Mouse (Mus musculus): ENCODE data around the gene C2cd2l. TPM values are rescaled to one million over a fixed set of nuclear protein-coding genes. Genes with fewer than 3 reads are reported as not detected.
A peak's percentile ranks its signal among the peaks of the same experiment; 100 is the strongest.
"Not testable (repeated sequence)": the region's sequence is repeated elsewhere in the genome, so short reads cannot be mapped to it uniquely, and the experiment has no call there.

C2cd2l gene
- total and polyA plus RNA-seq, 2 experiments from 2014 or later = 22.6 to 57.1 TPM

DNA sequence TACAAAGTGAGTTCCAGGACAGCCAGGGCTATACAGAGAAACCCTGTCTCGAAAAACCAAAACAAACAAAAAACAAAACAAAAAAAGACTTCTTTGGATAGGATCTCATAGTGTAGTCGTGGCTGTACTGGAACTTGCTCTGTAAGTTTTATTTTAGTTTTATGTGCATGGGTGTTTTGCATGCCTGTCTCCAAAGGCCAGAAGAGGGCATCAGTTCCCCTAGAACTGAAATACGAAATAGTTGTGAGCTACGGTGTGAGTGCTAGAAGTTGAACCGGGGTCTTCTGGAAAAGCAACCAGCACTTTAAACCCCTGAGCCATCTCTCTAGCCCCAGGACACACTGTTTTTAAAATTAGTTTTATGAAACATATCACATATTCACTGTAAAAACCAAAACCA, 18.5 kb upstream of the C2cd2l start:
- Histone ChIP-seq H3K36me3 (ENCODE audit: insufficient read depth, low read length) (peaks cover 9% of the 10 kb centered on the region), H3K9me3 (ENCODE audit: low read length) (no peaks in the 10 kb centered on the region), H3K9ac (replicated peaks; ENCODE audit: low read length, poor library complexity, severe bottlenecking) (no peak overlapping the region), H3K27me3 (ENCODE audit: insufficient read depth, low read length) (no peaks in the 10 kb centered on the region), H3K4me3 (ENCODE audit: low read depth, low read length) (no peak overlapping the region), H3K27ac (ENCODE audit: low read depth, low read length) (no peak overlapping the region), H3K4me1 (ENCODE audit: insufficient read depth, low read length) (peaks cover 14% of the 10 kb centered on the region; the same call in 1 of the 2 replicates), H3K4me2 (ENCODE audit: low read depth, low read length, poor library complexity, severe bottlenecking) (no peak overlapping the region)
- peak; percentile 40 for TF ChIP-seq CTCF (IDR thresholded peaks at IDR 0.05)
- no peak for ATAC-seq (ENCODE audit: low FRiP score)
- no peak for DNase-seq (ENCODE audit: low spot score)
- 81% methylated on average over 5 of the region's 5 CpGs for WGBS

DNA sequence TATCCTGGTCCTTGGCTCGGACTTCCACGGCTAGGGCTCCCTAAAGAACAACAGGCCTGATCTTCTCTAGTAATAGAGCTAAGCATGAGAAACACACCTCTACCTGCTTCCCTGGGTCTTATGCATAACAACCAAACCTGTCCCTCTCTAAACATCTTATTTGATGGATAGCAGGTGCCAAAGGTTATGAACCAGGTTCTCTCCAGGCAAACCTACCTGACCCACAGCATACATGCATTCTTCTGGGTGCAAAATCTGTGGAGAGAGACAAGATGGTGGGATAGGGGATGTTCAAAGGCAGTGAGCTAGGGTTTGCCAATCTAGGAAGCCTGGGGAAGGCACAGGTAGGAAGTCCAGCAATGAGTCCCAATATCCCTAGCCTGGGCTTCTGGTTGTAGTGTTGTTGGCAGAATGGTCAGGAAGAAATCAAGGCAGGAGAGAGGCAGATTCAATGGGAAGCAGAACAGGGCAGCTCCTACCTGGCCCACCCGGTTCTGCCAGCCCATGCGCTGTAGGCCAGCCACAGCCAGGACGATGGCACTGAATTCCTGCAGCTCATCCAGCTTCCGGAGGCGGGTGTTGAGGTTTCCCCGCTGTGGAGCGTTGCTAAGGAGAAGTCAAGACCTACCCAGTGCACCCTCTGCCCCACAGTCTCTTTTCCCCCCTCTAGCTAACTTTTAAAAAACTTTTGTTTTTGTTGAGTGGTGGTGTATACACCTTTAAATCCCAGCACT, 17.5 kb upstream of the C2cd2l start:
- Histone ChIP-seq H3K4me1 (ENCODE audit: insufficient read depth, low read length) (peaks cover 6% of the 10 kb centered on the region; the same call in 1 of the 2 replicates), H3K27me3 (ENCODE audit: insufficient read depth, low read length) (no peaks in the 10 kb centered on the region), H3K27ac (ENCODE audit: low read depth, low read length) (no peak overlapping the region), H3K9ac (replicated peaks; ENCODE audit: low read length, poor library complexity, severe bottlenecking) (no peak overlapping the region; the same call in 1 of the 2 replicates), H3K4me2 (ENCODE audit: low read depth, low read length, poor library complexity, severe bottlenecking) (no peak overlapping the region; the same call in 1 of the 2 replicates), H3K9me3 (ENCODE audit: low read length) (no peaks in the 10 kb centered on the region), H3K4me3 (ENCODE audit: low read depth, low read length) (no peak overlapping the region), H3K36me3 (ENCODE audit: insufficient read depth, low read length) (peaks cover 19% of the 10 kb centered on the region)
- TF ChIP-seq CTCF (IDR thresholded peaks at IDR 0.05) = no peak
- WGBS = 59% methylated on average over 9 of the region's 9 CpGs
- DNase-seq (ENCODE audit: low spot score) = no peak
- ATAC-seq (ENCODE audit: low FRiP score) = no peak

DNA sequence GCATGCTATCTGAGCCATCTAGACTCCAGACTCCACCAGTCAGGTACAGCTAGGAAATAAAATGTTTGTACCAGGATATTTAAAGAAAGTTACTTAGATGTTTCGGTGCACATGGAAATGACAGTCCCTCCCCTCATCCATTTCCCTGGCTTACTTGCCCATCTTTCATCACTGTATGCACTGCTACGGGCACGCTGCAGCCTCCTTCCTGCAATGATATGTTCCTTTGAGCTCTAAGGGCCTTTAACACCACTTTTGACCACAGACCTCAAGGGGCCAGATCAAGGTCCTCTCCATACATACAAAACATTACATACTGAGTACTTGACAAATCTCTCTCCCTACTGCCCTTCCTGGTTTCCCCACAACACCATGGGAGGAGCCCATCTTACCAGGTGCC, 16.9 kb upstream of the C2cd2l start:
- H3K36me3 ChIP-seq (ENCODE audit: insufficient read depth, low read length) = peaks cover 22% of the 10 kb centered on the region
- no peak for DNase-seq (ENCODE audit: low spot score)
- no peak overlapping the region for H3K27ac ChIP-seq (ENCODE audit: low read depth, low read length)
- H3K4me2 ChIP-seq (ENCODE audit: low read depth, low read length, poor library complexity, severe bottlenecking) = peak overlapping the region; percentile 86; the same call in 1 of the 2 replicates
- 0 out of 2 replicates have a peak overlapping the region, but pooled peaks have one; percentile 14 for H3K9ac ChIP-seq (replicated peaks; ENCODE audit: low read length, poor library complexity, severe bottlenecking)
- ATAC-seq (ENCODE audit: low FRiP score) = no peak
- TF ChIP-seq CTCF (IDR thresholded peaks at IDR 0.05) = no peak
- 84% methylated on average over 3 of the region's 3 CpGs for WGBS
- no peak overlapping the region for H3K4me3 ChIP-seq (ENCODE audit: low read depth, low read length)
- H3K9me3 ChIP-seq (ENCODE audit: low read length) = no peaks in the 10 kb centered on the region
- no peaks in the 10 kb centered on the region for H3K27me3 ChIP-seq (ENCODE audit: insufficient read depth, low read length)
- peaks cover 5% of the 10 kb centered on the region; the same call in 1 of the 2 replicates for H3K4me1 ChIP-seq (ENCODE audit: insufficient read depth, low read length)

DNA sequence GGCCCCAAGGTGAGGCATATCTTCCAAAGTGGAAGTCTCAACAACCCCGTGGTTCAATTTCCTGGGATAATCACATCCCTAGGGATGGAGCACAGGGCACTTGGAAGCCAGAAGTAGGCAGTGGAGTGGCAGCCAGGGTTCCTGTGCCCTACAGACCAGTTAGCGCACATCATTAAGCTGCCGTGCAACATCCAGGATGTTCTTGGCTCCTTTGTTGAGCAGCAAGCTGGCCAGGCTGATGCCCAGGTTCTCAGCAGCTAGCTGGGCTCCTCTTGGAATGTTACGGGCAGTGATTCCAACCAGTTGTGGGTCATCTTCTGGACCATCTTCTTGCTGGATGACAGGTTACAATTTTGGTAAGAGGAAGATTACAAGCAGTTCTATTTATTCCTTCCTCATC, 16.4 kb upstream of the C2cd2l start:
- not testable (repeated sequence) for H3K4me1 ChIP-seq (ENCODE audit: insufficient read depth, low read length); H3K27ac ChIP-seq (ENCODE audit: low read depth, low read length); ATAC-seq (ENCODE audit: low FRiP score); DNase-seq (ENCODE audit: low spot score); H3K9ac ChIP-seq (replicated peaks; ENCODE audit: low read length, poor library complexity, severe bottlenecking); H3K4me3 ChIP-seq (ENCODE audit: low read depth, low read length); H3K9me3 ChIP-seq (ENCODE audit: low read length); H3K27me3 ChIP-seq (ENCODE audit: insufficient read depth, low read length)
- Histone ChIP-seq H3K4me2 (ENCODE audit: low read depth, low read length, poor library complexity, severe bottlenecking) (peak overlapping the region; percentile 86; the same call in 1 of the 2 replicates), H3K36me3 (ENCODE audit: insufficient read depth, low read length) (peaks cover 26% of the 10 kb centered on the region)
- 28% methylated on average over 4 of the region's 4 CpGs for WGBS

DNA sequence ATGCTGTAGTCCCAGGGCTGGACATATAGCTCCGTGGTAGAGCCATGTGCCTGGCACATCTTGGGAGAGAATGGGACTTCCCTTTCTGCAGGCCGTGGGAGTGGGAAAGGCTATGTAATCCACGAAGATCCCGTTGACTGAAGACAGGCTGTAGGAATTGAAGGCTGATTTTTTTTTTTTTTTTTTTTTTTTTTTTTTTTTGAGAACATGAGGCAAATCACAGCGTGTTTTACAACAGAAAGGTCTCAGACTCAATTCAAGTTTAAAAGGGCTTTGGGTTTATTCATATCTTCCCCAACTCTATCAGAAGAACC, 16.0 kb upstream of the C2cd2l start:
- ATAC-seq (ENCODE audit: low FRiP score) = no peak
- Histone ChIP-seq H3K9me3 (ENCODE audit: low read length) (no peaks in the 10 kb centered on the region), H3K27ac (ENCODE audit: low read depth, low read length) (peak overlapping the region; percentile 85; the same call in 1 of the 2 replicates), H3K4me1 (ENCODE audit: insufficient read depth, low read length) (peaks cover 5% of the 10 kb centered on the region; the same call in 1 of the 2 replicates), H3K36me3 (ENCODE audit: insufficient read depth, low read length) (peaks cover 28% of the 10 kb centered on the region), H3K9ac (replicated peaks; ENCODE audit: low read length, poor library complexity, severe bottlenecking) (peak overlapping the region; percentile 90), H3K4me3 (ENCODE audit: low read depth, low read length) (peak overlapping the region; percentile 87), H3K27me3 (ENCODE audit: insufficient read depth, low read length) (no peaks in the 10 kb centered on the region), H3K4me2 (ENCODE audit: low read depth, low read length, poor library complexity, severe bottlenecking) (peak overlapping the region; percentile 86)
- no peak for TF ChIP-seq CTCF (IDR thresholded peaks at IDR 0.05)
- 3% methylated on average over 5 of the region's 5 CpGs for WGBS
- no peak for DNase-seq (ENCODE audit: low spot score)

DNA sequence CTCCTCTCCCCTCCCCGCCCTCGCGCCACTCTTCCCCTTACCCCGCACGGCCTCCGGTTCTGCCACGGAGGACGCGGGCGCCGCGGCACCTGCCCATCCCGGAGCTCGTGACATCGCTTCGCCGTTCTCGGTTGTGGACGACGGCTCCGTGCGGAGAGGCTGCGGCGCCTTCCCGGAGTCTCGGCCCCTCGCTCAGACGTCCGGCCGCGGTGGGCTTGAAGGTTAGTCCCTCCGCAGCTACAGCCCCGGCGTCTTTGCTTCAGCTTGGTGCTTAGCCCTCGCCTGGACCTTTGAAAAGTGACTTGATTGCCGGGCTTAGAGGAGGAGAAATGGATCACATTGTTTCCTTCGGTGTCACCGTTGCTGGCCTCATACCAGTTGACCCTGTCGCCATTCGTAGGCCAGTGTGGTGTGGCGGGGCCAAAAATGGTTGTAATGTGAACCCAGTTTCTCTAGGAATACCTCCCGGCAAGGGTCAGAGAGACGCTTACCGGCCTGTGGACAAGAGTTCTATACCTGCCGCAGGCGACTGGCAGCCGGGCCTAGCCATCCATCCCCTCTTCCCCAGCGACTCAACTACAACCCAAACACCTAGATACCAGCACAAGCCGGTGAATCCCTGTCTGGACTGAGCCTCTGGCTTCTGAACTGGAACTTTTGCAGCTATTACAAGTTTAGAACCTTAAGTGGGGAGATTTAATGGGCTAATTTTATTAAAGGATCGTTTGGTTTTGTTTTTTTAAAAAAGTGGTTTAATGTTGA, 15.4 kb upstream of the C2cd2l start:
- Histone ChIP-seq H3K27ac (ENCODE audit: low read depth, low read length) (peak overlapping the region; percentile 85), H3K27me3 (ENCODE audit: insufficient read depth, low read length) (no peaks in the 10 kb centered on the region), H3K4me1 (ENCODE audit: insufficient read depth, low read length) (peaks cover 5% of the 10 kb centered on the region; the same call in 1 of the 2 replicates), H3K4me3 (ENCODE audit: low read depth, low read length) (peak overlapping the region; percentile 87), H3K9me3 (ENCODE audit: low read length) (no peaks in the 10 kb centered on the region), H3K4me2 (ENCODE audit: low read depth, low read length, poor library complexity, severe bottlenecking) (peak overlapping the region; percentile 86), H3K36me3 (ENCODE audit: insufficient read depth, low read length) (peaks cover 28% of the 10 kb centered on the region), H3K9ac (replicated peaks; ENCODE audit: low read length, poor library complexity, severe bottlenecking) (peak overlapping the region; percentile 90)
- no peak for TF ChIP-seq CTCF (IDR thresholded peaks at IDR 0.05)
- ATAC-seq (ENCODE audit: low FRiP score) (no peak), DNase-seq (ENCODE audit: low spot score) (no peak)
- under 1% methylated on average over 50 of the region's 50 CpGs for WGBS

Data from midbrain, postnatal 0 days (tissue).